Mouse (Mus musculus): ENCODE data around the gene Kcnab3.

- TF ChIP-seq GATA1 (IDR thresholded peaks at IDR 0.05; ENCODE audit: low read length) (no peak), TAL1 (IDR thresholded peaks at IDR 0.05; ENCODE audit: low read length) (no peak)
These were observed 48.8 kb upstream of the Kcnab3 start for GRCm38 (mm10) chr11:69277267-69277666.

Measured in erythroblast, embryonic 14.5 days (primary cell).